Mouse (Mus musculus) T-helper 1 cell (primary cell): ENCODE measurements around the gene Shb.

Experiments
- in situ Hi-C: fragments of 300-600 bp; cut with MboI, MseI; formaldehyde crosslinking; loops from one replicate; pipeline ENCODE4 v1.15.1; 2025; ENCODE audit warnings: high pct_unique_total_duplicates

Shb gene

DNA sequence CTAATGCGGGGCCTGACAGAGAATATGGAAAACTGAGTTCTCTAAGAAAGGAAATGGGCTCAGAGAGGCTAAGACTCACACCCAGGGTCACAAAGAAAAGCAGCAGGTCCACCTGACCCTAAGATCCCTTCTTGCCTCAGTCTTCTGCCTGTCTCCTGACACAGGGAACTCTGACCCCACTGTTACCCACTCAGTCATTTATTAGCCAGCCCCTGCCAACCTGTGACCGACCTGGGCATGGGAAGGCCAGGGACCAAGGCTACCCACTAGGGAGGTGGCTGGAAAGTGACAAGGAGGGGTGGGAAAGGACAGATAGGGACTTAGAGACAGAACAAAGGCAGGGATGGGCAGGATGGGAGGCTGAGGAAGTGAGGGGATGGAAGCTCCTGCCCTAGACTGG, 26.6 kb downstream of the Shb start:
- in situ Hi-C loops = no loop called here

- in situ Hi-C loops = no loop called here
Observed at GRCm38 (mm10) chr4:45505191-45505590, 27.1 kb downstream of the Shb start.

DNA sequence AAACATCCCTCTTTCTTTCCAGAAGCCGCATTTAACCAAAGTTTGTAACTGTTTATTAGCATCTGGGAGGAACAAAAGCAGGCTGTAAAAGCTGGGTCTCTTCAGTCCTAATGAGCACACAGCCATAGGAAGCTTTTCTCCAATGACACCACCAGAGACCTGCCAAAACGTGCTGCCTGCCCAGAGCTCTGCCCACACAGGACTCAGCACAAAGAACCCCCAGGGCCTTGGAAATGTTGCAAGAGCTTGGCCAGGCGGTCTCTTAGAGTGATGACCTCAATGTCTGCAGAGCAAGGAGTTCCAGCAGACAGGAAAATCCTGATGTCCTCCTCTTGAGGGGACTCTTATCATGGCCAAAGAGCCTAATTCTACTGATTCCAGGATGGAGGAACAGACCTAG, 28.5 kb downstream of the Shb start:
- in situ Hi-C loops = no loop called here

DNA sequence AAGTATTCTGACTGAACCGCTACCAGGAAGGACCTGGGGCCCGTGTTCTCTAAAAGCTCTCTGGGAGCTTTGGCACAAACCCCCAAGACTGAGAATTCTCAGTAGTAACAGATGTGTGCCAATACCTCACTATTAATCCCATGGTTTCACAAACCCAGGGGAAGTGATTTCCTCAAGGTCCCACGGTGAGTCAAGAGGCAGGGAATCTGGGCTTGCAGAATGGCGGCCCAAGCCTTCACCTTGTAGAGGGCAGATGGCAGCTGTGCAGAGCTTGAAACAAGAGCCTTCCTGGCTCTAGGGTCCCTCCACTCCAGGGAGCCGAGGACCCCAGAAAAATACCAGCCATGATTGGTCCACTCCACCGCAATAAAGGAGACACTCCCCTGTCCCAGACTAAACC, 28.9 kb downstream of the Shb start:
- in situ Hi-C loops = no loop called here

DNA sequence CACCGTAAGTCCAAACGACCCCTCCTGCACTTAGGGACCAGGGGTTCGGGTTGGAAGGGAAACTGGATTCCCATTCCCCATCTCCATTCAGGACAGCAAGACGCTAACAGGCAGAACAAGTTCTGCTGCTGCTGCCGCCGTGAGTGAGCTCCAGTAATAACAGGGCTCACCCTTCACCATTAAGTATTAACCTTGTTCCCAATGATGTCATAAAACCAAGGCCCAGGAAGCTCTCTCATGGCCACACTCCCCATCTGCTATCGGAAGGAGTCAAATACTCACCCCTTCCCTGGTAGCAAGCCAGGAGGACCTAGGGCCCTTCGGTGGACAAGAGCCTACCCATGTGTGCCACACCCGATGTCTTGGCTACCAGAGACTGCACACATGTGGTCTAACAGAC, 30.3 kb downstream of the Shb start:
- in situ Hi-C loops = no loop called here

DNA sequence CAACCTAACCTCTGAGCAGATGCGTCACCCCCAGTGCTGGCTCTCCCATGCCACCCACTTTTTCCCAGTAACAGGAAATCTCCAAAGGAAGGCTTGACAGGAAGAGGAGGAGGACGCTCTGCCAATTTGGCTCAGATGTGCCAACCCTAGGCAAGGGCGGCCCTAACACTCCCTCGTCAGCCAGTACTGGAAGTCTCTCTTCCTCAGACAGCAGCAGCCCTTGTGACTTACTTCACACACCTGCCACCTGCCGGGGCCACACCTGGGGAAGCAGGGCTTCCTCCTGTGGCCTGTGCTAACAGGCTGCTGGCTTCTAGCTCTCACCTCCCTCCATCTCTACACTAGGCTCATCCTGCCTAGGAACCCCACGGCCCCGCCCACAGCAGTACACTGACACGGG, 31.9 kb downstream of the Shb start:
- in situ Hi-C loops = no loop called here

- in situ Hi-C loops = no loop called here
Observed at GRCm38 (mm10) chr4:45499556-45499955, 32.7 kb downstream of the Shb start.

GRCm38 (mm10) chr4:45499081-45499480, 33.2 kb downstream of the Shb start:
- in situ Hi-C loops = no loop called here

- in situ Hi-C loops = no loop called here
Observed at GRCm38 (mm10) chr4:45498345-45498744, 33.9 kb downstream of the Shb start.

GRCm38 (mm10) chr4:45497282-45497681, 35.0 kb downstream of the Shb start:
- in situ Hi-C loops = no loop called here

GRCm38 (mm10) chr4:45495531-45496201, 36.6 kb downstream of the Shb start:
- in situ Hi-C loops = no loop called here

DNA sequence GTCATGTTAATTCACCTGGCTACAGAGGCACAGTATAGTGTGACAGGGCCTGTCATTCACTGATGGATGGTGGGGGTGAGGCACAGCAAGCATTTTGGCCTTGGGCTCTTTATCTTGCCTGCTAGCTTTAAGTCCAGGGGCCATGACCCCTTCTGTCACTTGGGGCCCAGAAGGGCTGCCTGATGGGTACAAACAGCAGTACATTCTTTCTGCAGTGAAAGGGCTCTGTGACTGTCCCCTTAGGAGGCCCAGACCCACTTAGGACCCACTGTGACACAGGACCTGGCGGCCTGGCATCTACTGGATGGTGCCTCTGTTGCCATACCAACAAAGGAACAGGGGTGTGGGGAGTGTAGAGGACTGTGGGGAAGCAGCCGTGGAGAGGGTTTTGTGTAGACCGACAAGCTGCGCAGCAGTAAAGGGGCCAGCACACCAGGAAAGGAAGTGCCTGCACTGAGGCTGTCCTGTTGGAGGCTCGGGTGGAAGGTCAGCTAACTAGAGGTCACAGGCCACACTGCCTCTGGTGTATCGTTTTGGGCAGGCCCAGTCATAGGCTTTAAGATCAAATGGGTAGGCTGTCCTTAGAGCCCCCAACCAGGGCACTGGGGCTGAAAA, 38.4 kb downstream of the Shb start:
- in situ Hi-C loops = no loop called here

GRCm38 (mm10) chr4:45493118-45493517, 39.2 kb downstream of the Shb start:
- in situ Hi-C loops = no loop called here

GRCm38 (mm10) chr4:45492681-45493081, 39.6 kb downstream of the Shb start:
- in situ Hi-C loops = no loop called here

- in situ Hi-C loops = no loop called here
Observed at GRCm38 (mm10) chr4:45491685-45492601, 40.3 kb downstream of the Shb start.

GRCm38 (mm10) chr4:45491119-45491679, 41.1 kb downstream of the Shb start:
- in situ Hi-C loops = no loop called here

GRCm38 (mm10) chr4:45490036-45490752, 42.1 kb downstream of the Shb start:
- in situ Hi-C loops = no loop called here

DNA sequence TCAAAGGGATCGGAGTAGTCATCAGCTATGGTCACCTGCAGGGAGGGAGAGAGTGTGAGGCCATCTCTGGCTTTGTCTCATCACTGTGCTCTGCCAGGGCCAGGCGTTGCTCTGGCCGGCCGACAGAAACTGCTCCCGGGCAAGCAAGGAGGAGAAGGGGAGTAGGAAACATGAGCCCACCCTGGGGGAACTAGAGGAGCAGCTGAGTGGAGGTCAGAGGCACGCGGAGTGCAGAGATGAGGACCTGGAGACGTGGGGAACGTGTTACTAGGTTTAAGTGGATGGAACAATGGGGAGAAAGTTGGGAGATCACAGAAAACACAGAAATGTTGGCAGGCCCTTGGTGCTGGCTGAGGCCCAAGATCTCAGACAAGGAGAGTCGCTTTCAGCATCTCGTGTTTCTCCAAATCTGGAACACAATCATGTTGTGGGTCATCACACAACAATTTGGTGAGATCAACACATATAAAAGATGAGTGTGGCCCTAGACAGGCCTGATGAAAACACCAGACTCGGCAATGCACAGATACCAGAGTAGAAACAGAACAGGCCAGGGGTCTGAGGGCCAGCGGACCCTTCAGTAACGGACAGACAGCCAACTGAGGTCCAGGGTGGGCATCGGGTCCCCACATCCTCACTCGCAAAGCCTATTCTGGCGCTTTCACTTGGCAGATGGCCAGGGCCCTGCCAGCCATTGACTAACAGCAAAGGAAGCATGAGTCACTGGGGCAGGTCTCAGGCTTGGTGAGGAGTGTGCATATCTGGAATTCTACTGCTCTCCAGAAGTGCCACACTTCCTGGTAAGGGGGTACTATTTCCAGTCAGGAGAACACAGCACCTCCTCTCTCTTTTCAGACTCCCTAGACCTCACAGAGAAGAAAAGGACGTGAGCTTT, 42.9 kb downstream of the Shb start:
- in situ Hi-C loops = no loop called here

DNA sequence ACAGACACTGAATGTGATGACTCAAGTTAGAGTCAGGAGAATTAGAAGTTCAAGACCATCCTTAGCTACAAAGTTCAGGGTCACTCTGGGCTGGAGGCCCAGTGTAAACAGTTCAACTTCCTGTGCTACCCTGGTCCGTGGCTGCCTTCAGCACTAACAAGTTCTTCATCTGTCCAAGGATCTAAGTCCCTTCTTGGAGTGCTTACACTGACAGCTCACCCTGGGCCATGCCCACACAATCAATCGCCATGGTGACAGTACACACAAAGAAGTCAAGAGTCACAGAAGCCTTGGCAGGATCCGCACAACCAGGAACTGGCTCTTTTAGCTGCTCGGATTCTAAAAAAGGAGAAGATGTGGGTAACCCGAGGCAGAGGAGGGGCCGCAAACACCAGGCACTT, 44.6 kb downstream of the Shb start:
- in situ Hi-C loops = no loop called here

- in situ Hi-C loops = no loop called here
Observed at GRCm38 (mm10) chr4:45485024-45485423, 47.2 kb downstream of the Shb start.
